Mouse (Mus musculus) hindbrain, postnatal 0 days (tissue): ENCODE results near the gene Kcnq5. TPM values are rescaled to one million over a fixed set of nuclear protein-coding genes. Genes with fewer than 3 reads are reported as not detected.

Source experiments
- ATAC-seq: fragments of 200-750 bp; cut with Nextera tagmentation; 2 replicates; pipeline ENCODE4 v1.8.0; 2017; ENCODE audit warnings: mild to moderate bottlenecking, moderate TSS enrichment, moderate library complexity
- DNase-seq: peaks from one replicate; pipeline ENCODE4 v3.0.0-alpha.2; 2015; ENCODE audit warnings: low spot score
- H3K27ac ChIP-seq: fragments of 300-500 bp; sonication (generic); 2 replicates; pipeline ENCODE4 v1.5.1; 2014; ENCODE audit warnings: mild to moderate bottlenecking
- H3K27me3 ChIP-seq: fragments of 300-500 bp; sonication (generic); 2 replicates; pipeline ENCODE4 v1.6.1; 2014; ENCODE audit warnings: low read length, mixed read lengths; ENCODE audit not compliant: insufficient read depth
- H3K36me3 ChIP-seq: fragments of 300-500 bp; sonication (generic); 2 replicates; pipeline ENCODE4 v1.6.1; 2014; ENCODE audit warnings: low read length, mixed read lengths; ENCODE audit not compliant: insufficient read depth
- H3K4me1 ChIP-seq: fragments of 300-500 bp; sonication (generic); 2 replicates; pipeline ENCODE4 v1.6.1; 2014; ENCODE audit warnings: antibody characterized with exemption, low read length, mixed read lengths; ENCODE audit not compliant: insufficient read depth
- H3K4me2 ChIP-seq: fragments of 300-500 bp; sonication (generic); 2 replicates; pipeline ENCODE4 v1.6.1; 2014; ENCODE audit warnings: low read depth, mild to moderate bottlenecking, low read length, moderate library complexity, mixed read lengths
- H3K4me3 ChIP-seq: fragments of 300-500 bp; sonication (generic); 2 replicates; pipeline ENCODE4 v1.5.1; 2014; ENCODE audit warnings: low read length
- H3K9ac ChIP-seq: fragments of 300-500 bp; sonication (generic); replicated peaks from 2 replicates; pipeline ENCODE4 v1.6.1; 2014; ENCODE audit warnings: mild to moderate bottlenecking, low read length, moderate library complexity, mixed read lengths
- H3K9me3 ChIP-seq: fragments of 300-500 bp; sonication (generic); 2 replicates; pipeline ENCODE4 v1.6.1; 2016; ENCODE audit warnings: low read length, mixed read lengths
- CTCF ChIP-seq: IDR thresholded peaks from 2 replicates; pipeline ENCODE4 v1.5.1; 2016; ENCODE audit warnings: antibody characterized with exemption, control low read depth, low read depth
- WGBS: fragments of 180-500 bp; shearing (Covaris S2); extraction: QIAGEN DNeasy Blood & Tissue Kit; methylation state at CpG from one replicate; pipeline ENCODE4 v1.1.7; 2014; 5-methylcytosine and 5-hydroxymethylcytosine counted together
- polyA plus RNA-seq: library from polyadenylated mRNA; unstranded; fragments of >200 nt; fragmentation: Nextera tagmentation; extraction: Ambion mirVana; gene quantifications from 2 replicates; pipeline ENCODE4 v1.2.1, GENCODE M21; 2015
- total RNA-seq: library from RNA; depleted of rRNA; stranded (reverse); fragments of >200 nt; gene quantifications from 2 replicates; pipeline ENCODE4 v1.2.3, GENCODE M21; 2014

Kcnq5 gene
- total and polyA plus RNA-seq, 2 experiments from 2014 or later = 3.4 to 14.4 TPM

DNA sequence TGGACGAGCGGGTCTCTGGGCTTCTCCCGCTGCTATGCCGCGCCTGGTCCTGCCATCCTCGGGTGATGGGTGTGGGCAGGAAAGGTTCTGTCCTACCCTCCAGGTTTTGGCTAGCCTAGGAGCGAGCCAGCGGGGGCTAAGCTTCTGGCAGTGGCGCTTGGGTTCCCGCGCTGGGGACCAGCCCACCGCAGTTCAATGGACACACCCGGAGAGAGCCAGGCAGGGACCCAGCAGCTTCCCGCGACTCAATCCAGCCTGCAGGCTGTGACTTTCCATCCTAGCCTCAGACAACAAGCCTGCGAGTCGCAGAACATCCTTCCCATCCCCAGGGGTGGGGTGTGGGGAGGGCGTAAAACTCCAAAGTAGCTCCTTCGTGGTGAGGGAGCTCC is 335 bp upstream of the Kcnq5 start:
- no peak for TF ChIP-seq CTCF
- Histone ChIP-seq H3K4me2 (peak overlapping the region; percentile 92), H3K4me3 (peak overlapping the region; percentile 71), H3K9ac (peak overlapping the region; percentile 59), H3K9me3 (no peaks in the 10 kb centered on the region), H3K4me1 (no peaks in the 10 kb centered on the region), H3K27ac (0 out of 2 replicates have a peak overlapping the region, but pooled peaks have one; percentile 58), H3K36me3 (no peaks in the 10 kb centered on the region), H3K27me3 (no peaks in the 10 kb centered on the region)
- ATAC-seq (peak; percentile 13; the same call in 1 of the 2 replicates), DNase-seq (peak; percentile 27)
- 2% methylated on average over 19 of the region's 19 CpGs for WGBS

DNA sequence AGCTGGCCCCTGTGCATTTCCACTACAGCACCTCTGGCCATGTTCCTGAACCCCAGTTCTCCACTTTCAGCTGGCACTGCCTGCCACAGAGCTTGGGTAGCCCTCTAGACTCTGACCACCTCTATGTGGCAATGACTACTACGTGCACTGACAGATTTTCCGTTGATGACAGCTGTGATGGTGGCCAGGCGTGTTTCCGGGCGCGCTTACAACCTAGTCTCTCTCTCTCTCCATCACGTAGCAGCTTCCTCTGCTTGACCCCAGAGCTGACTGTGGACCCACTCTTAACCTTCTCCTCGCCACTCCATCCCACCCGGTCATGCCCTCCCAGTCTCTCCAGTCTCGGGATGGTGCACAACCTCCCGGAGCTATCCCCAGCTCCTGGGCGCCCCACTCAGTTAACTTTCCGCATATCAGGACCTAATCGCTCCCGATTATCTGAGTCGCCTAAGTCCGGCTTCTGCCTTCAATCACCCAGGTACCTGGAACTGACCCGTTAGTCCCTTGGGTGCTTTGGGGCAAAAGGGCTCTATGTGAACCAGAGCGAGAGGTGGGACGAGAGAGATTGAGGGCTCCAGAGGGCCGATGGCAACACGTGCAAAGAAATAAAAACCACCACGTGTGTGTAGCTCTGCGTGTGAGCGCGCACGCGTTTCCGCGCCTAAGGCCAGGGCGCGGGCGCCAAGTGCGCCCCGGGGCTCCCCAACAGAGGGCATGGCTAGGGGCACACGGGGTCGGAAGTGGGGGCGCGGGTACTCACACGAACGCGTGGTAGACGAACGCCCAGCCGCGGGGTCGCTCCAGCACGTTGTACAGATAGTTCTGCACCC is 1.1 kb downstream of the Kcnq5 start:
- no peaks in the 10 kb centered on the region for H3K9me3 ChIP-seq
- peak overlapping the region; percentile 92 for H3K4me2 ChIP-seq
- ATAC-seq = peak; percentile 65
- peak overlapping the region; percentile 71 for H3K4me3 ChIP-seq
- no peaks in the 10 kb centered on the region for H3K36me3 ChIP-seq
- peak; percentile 54 for DNase-seq
- H3K4me1 ChIP-seq = no peaks in the 10 kb centered on the region
- H3K27me3 ChIP-seq = no peaks in the 10 kb centered on the region
- WGBS = 1% methylated on average over 48 of the region's 48 CpGs
- H3K27ac ChIP-seq = peak overlapping the region; percentile 58; the same call in 1 of the 2 replicates
- peak; percentile 20 for TF ChIP-seq CTCF
- H3K9ac ChIP-seq = peak overlapping the region; percentile 59

DNA sequence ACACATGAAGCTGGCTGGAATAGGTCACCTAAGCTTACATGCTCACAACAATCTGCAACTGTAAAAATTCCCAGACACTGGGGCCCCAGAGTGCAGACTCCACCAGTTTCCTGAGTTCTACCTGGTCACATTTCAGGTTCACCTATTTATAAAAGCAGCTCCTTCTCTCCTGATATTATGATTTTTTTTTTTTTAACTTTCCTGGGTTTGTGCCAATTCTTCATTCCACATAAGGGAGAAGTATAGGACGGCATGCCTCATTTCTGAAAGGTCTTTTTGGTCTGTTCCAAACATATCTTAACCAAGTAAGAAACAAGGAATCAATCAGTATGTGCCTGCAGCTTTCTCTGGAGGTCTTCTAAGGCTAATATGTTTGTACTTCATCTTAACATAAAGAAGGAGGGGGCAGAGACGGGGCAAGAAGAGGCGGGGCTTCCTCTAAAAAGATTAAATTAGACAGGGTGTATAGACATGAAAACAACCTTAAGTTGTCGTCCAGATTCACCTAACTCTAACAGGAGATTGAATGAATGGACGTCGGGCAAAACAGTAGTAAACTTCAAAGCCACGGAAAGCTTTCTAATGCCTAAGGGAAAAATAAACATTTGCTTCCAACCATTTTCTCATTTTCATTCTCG is 2.0 kb downstream of the Kcnq5 start:
- H3K36me3 ChIP-seq = no peaks in the 10 kb centered on the region
- no peak for DNase-seq
- H3K4me3 ChIP-seq = peak overlapping the region; percentile 71
- H3K27me3 ChIP-seq = no peaks in the 10 kb centered on the region
- no peaks in the 10 kb centered on the region for H3K4me1 ChIP-seq
- TF ChIP-seq CTCF = no peak
- no peak for ATAC-seq
- no peaks in the 10 kb centered on the region for H3K9me3 ChIP-seq
- no peak overlapping the region for H3K9ac ChIP-seq
- H3K27ac ChIP-seq = no peak overlapping the region
- WGBS = 32% methylated on average over 8 of the region's 8 CpGs
- H3K4me2 ChIP-seq = peak overlapping the region; percentile 92

DNA sequence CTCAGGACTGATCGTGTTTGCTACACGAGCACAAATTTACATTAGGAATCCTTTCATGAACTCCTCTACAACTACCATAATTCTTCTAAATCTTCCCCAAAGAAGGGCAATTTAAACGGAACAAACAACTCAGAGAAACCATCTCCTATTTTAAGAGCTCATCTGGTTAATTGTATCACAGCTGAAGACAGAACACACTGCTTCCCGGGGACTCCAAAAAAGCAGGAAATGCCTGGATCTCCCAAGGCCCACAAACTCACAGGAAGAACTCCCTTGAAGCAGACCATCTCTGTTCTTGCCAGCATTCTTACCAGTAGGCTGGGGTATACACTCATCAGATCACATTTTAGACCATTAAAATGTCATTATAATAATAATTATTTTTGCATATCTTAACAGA is 3.7 kb downstream of the Kcnq5 start:
- TF ChIP-seq CTCF = no peak
- H3K27me3 ChIP-seq = no peaks in the 10 kb centered on the region
- H3K4me1 ChIP-seq = no peaks in the 10 kb centered on the region
- H3K27ac ChIP-seq = no peak overlapping the region
- H3K4me3 ChIP-seq = no peak overlapping the region
- no peak for ATAC-seq
- no peak for DNase-seq
- WGBS = 63% methylated on average over 4 of the region's 4 CpGs
- H3K36me3 ChIP-seq = no peaks in the 10 kb centered on the region
- no peak overlapping the region for H3K9ac ChIP-seq
- no peak overlapping the region for H3K4me2 ChIP-seq
- no peaks in the 10 kb centered on the region for H3K9me3 ChIP-seq

DNA sequence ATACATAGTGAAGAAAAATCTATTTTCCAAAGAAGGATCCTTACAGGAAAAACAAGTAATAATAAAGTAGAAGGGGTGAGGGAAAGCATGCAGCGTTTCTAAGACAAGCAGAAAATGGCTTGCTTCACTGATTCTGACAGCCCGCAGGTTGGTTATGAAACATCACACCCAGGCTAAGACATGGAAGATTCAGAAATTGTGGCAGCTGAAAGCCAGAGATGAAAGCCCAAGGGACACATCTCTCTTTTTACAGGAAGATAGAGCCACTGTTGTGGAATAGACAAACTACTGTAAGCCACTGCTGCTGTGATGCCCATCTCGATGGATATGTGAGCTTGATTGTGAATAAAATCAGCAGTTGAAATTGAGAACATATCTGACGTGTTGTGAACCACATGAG is 20.9 kb downstream of the Kcnq5 start:
- H3K36me3 ChIP-seq = no peaks in the 10 kb centered on the region
- no peak overlapping the region for H3K9ac ChIP-seq
- no peak overlapping the region for H3K4me3 ChIP-seq
- H3K4me1 ChIP-seq = no peaks in the 10 kb centered on the region
- H3K4me2 ChIP-seq = no peak overlapping the region
- no peak for ATAC-seq
- no peaks in the 10 kb centered on the region for H3K27me3 ChIP-seq
- peak; percentile 21 for DNase-seq
- no peak for TF ChIP-seq CTCF
- no peak overlapping the region for H3K27ac ChIP-seq
- WGBS = 78% methylated on average over 4 of the region's 4 CpGs
- H3K9me3 ChIP-seq = no peaks in the 10 kb centered on the region

DNA sequence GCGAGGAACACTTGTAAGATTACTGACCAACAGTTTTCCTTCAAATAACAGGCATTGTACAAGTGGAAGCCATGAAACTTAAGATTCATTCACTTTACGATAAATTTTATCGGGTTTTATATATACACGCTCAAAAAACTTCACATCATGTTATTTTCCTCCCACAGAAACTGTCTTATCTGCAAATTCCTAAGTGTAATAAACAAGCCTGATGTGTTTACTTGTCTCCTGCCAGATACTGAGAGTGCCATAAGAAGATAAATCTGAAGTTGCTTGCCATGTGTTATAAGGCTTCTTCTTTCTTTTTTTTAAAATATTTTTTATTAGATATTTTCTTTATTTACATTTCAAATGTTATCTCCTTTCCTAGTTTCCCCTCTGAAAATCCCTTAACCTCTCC is 34.6 kb downstream of the Kcnq5 start:
- no peak for ATAC-seq
- H3K27ac ChIP-seq = no peak overlapping the region
- no peak for TF ChIP-seq CTCF
- no peaks in the 10 kb centered on the region for H3K9me3 ChIP-seq
- H3K36me3 ChIP-seq = no peaks in the 10 kb centered on the region
- no peak overlapping the region for H3K4me3 ChIP-seq
- H3K4me1 ChIP-seq = no peaks in the 10 kb centered on the region
- no peak for DNase-seq
- H3K9ac ChIP-seq = no peak overlapping the region
- no peaks in the 10 kb centered on the region for H3K27me3 ChIP-seq
- WGBS = 91% methylated on average over 4 of the region's 4 CpGs
- no peak overlapping the region for H3K4me2 ChIP-seq

DNA sequence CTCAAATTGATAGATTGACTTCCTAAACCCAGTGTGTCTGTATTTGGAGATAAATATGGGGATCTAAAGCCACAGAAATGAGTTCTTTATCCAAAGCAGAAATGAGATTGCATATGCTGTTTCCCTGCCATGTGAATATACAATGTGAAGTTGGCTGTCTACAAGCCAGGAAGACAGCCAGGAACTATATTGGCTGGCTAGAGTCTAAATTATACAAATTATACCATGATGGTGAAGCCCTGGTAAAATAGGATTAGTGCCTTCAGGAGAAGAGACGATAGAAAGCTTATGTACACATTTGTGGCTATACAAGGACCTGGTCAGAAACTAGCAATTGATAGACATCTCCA is 38.5 kb downstream of the Kcnq5 start:
- Histone ChIP-seq H3K4me3 (no peak overlapping the region), H3K9me3 (no peaks in the 10 kb centered on the region), H3K9ac (no peak overlapping the region), H3K36me3 (no peaks in the 10 kb centered on the region), H3K27me3 (no peaks in the 10 kb centered on the region), H3K4me2 (no peak overlapping the region), H3K27ac (no peak overlapping the region), H3K4me1 (no peaks in the 10 kb centered on the region)
- TF ChIP-seq CTCF = no peak
- WGBS = 80% methylated on average over 1 of the region's 1 CpGs
- DNase-seq (no peak), ATAC-seq (no peak)
